Mouse (Mus musculus) midbrain, embryonic 16.5 days (tissue): ENCODE measurements around the gene Rgs18. TPM values are rescaled to one million over a fixed set of nuclear protein-coding genes. Genes with fewer than 3 reads are reported as not detected.

Source experiments
- polyA plus RNA-seq: library from polyadenylated mRNA; unstranded; fragments of >200 nt; fragmentation: Nextera tagmentation; extraction: Ambion mirVana; gene quantifications from 2 replicates; pipeline ENCODE4 v1.2.1, GENCODE M21; 2015

The Rgs18 gene
- polyA plus RNA-seq, 1 experiment from 2014 or later, result 0.11 TPM

Other genes starting within 250 kb of the Rgs18 start
- gene Rgs21, start 207.8 kb downstream of the Rgs18 start, polyA plus RNA-seq, result not detected in 2 replicates